Mouse (Mus musculus): Measurements from ENCODE around the gene Rac3. TPM values are rescaled to one million over a fixed set of nuclear protein-coding genes. Genes with fewer than 3 reads are reported as not detected.

Gene Rac3
- total and polyA plus RNA-seq, 2 experiments from 2014 or later: 788 to 808 TPM

DNA sequence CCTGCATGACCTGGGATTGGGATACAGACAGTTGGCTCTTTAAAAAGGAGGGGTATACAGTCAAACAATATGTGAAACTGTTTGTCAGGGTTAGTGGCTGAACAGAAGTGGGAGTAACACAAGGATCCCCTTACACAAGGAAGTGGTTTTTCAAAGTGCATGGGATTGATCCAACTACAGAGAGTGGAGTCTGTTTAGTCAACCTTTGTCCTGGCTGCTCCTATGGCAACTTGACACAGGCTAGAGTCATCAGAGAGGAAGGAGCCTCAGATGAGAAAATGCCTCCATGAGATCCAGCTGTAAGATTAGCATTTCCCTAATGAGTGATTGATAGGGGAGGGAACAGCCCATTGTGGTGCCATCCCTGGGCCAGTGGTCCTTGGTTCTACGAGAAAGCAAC, 46.9 kb downstream of the Rac3 start:
- DNase-seq (ENCODE audit: low spot score) (no peak), ATAC-seq (ENCODE audit: low FRiP score) (no peak)
- no peak for TF ChIP-seq CTCF (IDR thresholded peaks at IDR 0.05)
- no peaks in the 10 kb centered on the region for H3K9me3 ChIP-seq (ENCODE audit: low read length)
- H3K4me2 ChIP-seq (ENCODE audit: low read depth, low read length, poor library complexity, severe bottlenecking): no peak overlapping the region
- WGBS: 48% methylated on average over 1 of the region's 1 CpGs
- no peak overlapping the region for H3K4me3 ChIP-seq (ENCODE audit: low read depth, low read length)
- no peaks in the 10 kb centered on the region for H3K4me1 ChIP-seq (ENCODE audit: insufficient read depth, low read length)
- H3K36me3 ChIP-seq (ENCODE audit: insufficient read depth, low read length): no peaks in the 10 kb centered on the region
- no peak overlapping the region for H3K9ac ChIP-seq (replicated peaks; ENCODE audit: low read length, poor library complexity, severe bottlenecking)
- H3K27ac ChIP-seq (ENCODE audit: low read depth, low read length): no peak overlapping the region
- H3K27me3 ChIP-seq (ENCODE audit: insufficient read depth, low read length): no peaks in the 10 kb centered on the region

GRCm38 (mm10) chr11:120772749-120773148, 51.5 kb downstream of the Rac3 start:
- H3K9me3 ChIP-seq (ENCODE audit: low read length): no peaks in the 10 kb centered on the region
- ATAC-seq (ENCODE audit: low FRiP score) (no peak), DNase-seq (ENCODE audit: low spot score) (no peak)
- no peaks in the 10 kb centered on the region for H3K4me1 ChIP-seq (ENCODE audit: insufficient read depth, low read length)
- 74% methylated on average over 3 of the region's 3 CpGs for WGBS
- no peak overlapping the region for H3K9ac ChIP-seq (replicated peaks; ENCODE audit: low read length, poor library complexity, severe bottlenecking)
- H3K27me3 ChIP-seq (ENCODE audit: insufficient read depth, low read length): no peaks in the 10 kb centered on the region
- no peak overlapping the region for H3K4me3 ChIP-seq (ENCODE audit: low read depth, low read length)
- H3K27ac ChIP-seq (ENCODE audit: low read depth, low read length): no peak overlapping the region
- H3K4me2 ChIP-seq (ENCODE audit: low read depth, low read length, poor library complexity, severe bottlenecking): no peak overlapping the region
- H3K36me3 ChIP-seq (ENCODE audit: insufficient read depth, low read length): no peaks in the 10 kb centered on the region
- no peak for TF ChIP-seq CTCF (IDR thresholded peaks at IDR 0.05)

Other genes with a start within 250 kb of the Rac3 start
- gene Mrpl12, start 236.9 kb upstream of the Rac3 start, total RNA-seq (2014; rRNA removed): 39.2 and 42.7 TPM in 2 replicates
- gene Mrpl12, start 236.9 kb upstream of the Rac3 start, polyA plus RNA-seq (2015; fragmentation: Nextera tagmentation; extraction: Ambion mirVana): 147 TPM in 2 replicates
- 28.4 and 30.1 TPM in 2 replicates for gene Slc25a10, start 229.6 kb upstream of the Rac3 start, total RNA-seq (2014; rRNA removed)
- 19.8 and 21.4 TPM in 2 replicates for gene Slc25a10, start 229.6 kb upstream of the Rac3 start, polyA plus RNA-seq (2015; fragmentation: Nextera tagmentation; extraction: Ambion mirVana)
- 0.60 TPM in 1 of 2 replicates, not detected in the other for gene Gcgr, start 190.8 kb upstream of the Rac3 start, total RNA-seq (2014; rRNA removed)
- 0.17 and 0.21 TPM in 2 replicates for gene Gcgr, start 190.8 kb upstream of the Rac3 start, polyA plus RNA-seq (2015; fragmentation: Nextera tagmentation; extraction: Ambion mirVana)
- 132 and 138 TPM in 2 replicates for gene Mcrip1, start 171.7 kb upstream of the Rac3 start, total RNA-seq (2014; rRNA removed)
- gene Mcrip1, start 171.7 kb upstream of the Rac3 start, polyA plus RNA-seq (2015; fragmentation: Nextera tagmentation; extraction: Ambion mirVana): 243 and 270 TPM in 2 replicates
- not detected in 2 replicates for gene Ppp1r27, start 170.3 kb upstream of the Rac3 start, total RNA-seq (2014; rRNA removed)
- gene Ppp1r27, start 170.3 kb upstream of the Rac3 start, polyA plus RNA-seq (2015; fragmentation: Nextera tagmentation; extraction: Ambion mirVana): not detected in 2 replicates
- 161 and 165 TPM in 2 replicates for gene P4hb, start 148.2 kb upstream of the Rac3 start, total RNA-seq (2014; rRNA removed)
- 191 and 209 TPM in 2 replicates for gene P4hb, start 148.2 kb upstream of the Rac3 start, polyA plus RNA-seq (2015; fragmentation: Nextera tagmentation; extraction: Ambion mirVana)
- gene Arhgdia, start 139.8 kb upstream of the Rac3 start, total RNA-seq (2014; rRNA removed): 233 and 286 TPM in 2 replicates
- gene Arhgdia, start 139.8 kb upstream of the Rac3 start, polyA plus RNA-seq (2015; fragmentation: Nextera tagmentation; extraction: Ambion mirVana): 390 and 417 TPM in 2 replicates
- 70.8 and 86.9 TPM in 2 replicates for gene Alyref, start 123.1 kb upstream of the Rac3 start, total RNA-seq (2014; rRNA removed)
- gene Alyref, start 123.1 kb upstream of the Rac3 start, polyA plus RNA-seq (2015; fragmentation: Nextera tagmentation; extraction: Ambion mirVana): 130 and 145 TPM in 2 replicates
- gene Anapc11, start 123.0 kb upstream of the Rac3 start, total RNA-seq (2014; rRNA removed): 41.1 and 58.4 TPM in 2 replicates
- 193 and 203 TPM in 2 replicates for gene Anapc11, start 123.0 kb upstream of the Rac3 start, polyA plus RNA-seq (2015; fragmentation: Nextera tagmentation; extraction: Ambion mirVana)
- gene Npb, start 113.0 kb upstream of the Rac3 start, total RNA-seq (2014; rRNA removed): not detected in 2 replicates
- gene Npb, start 113.0 kb upstream of the Rac3 start, polyA plus RNA-seq (2015; fragmentation: Nextera tagmentation; extraction: Ambion mirVana): 1.3 TPM in 2 replicates
- gene Pcyt2, start 103.5 kb upstream of the Rac3 start, total RNA-seq (2014; rRNA removed): 130 and 137 TPM in 2 replicates
- 129 and 143 TPM in 2 replicates for gene Pcyt2, start 103.5 kb upstream of the Rac3 start, polyA plus RNA-seq (2015; fragmentation: Nextera tagmentation; extraction: Ambion mirVana)
- gene Sirt7, start 96.2 kb upstream of the Rac3 start, total RNA-seq (2014; rRNA removed): 31.3 and 39.7 TPM in 2 replicates
- 34.7 and 36.0 TPM in 2 replicates for gene Sirt7, start 96.2 kb upstream of the Rac3 start, polyA plus RNA-seq (2015; fragmentation: Nextera tagmentation; extraction: Ambion mirVana)
- 42.1 and 46.5 TPM in 2 replicates for gene Mafg, start 87.9 kb upstream of the Rac3 start, total RNA-seq (2014; rRNA removed)
- 40.8 and 41.7 TPM in 2 replicates for gene Mafg, start 87.9 kb upstream of the Rac3 start, polyA plus RNA-seq (2015; fragmentation: Nextera tagmentation; extraction: Ambion mirVana)
- gene Pycr1, start 77.7 kb upstream of the Rac3 start, total RNA-seq (2014; rRNA removed): 8.6 and 10.8 TPM in 2 replicates
- 10.4 and 11.7 TPM in 2 replicates for gene Pycr1, start 77.7 kb upstream of the Rac3 start, polyA plus RNA-seq (2015; fragmentation: Nextera tagmentation; extraction: Ambion mirVana)
- 1.5 and 1.6 TPM in 2 replicates for gene Myadml2, start 73.3 kb upstream of the Rac3 start, total RNA-seq (2014; rRNA removed)
- gene Myadml2, start 73.3 kb upstream of the Rac3 start, polyA plus RNA-seq (2015; fragmentation: Nextera tagmentation; extraction: Ambion mirVana): 1.4 and 1.7 TPM in 2 replicates
- 5.5 and 10.5 TPM in 2 replicates for gene Notum, start 60.3 kb upstream of the Rac3 start, total RNA-seq (2014; rRNA removed)
- 3.1 and 3.6 TPM in 2 replicates for gene Notum, start 60.3 kb upstream of the Rac3 start, polyA plus RNA-seq (2015; fragmentation: Nextera tagmentation; extraction: Ambion mirVana)
- 106 and 113 TPM in 2 replicates for gene Aspscr1, start 48.5 kb upstream of the Rac3 start, total RNA-seq (2014; rRNA removed)
- 143 and 153 TPM in 2 replicates for gene Aspscr1, start 48.5 kb upstream of the Rac3 start, polyA plus RNA-seq (2015; fragmentation: Nextera tagmentation; extraction: Ambion mirVana)
- 70.8 and 76.0 TPM in 2 replicates for gene Cenpx, start 7.7 kb upstream of the Rac3 start, total RNA-seq (2014; rRNA removed)
- gene Cenpx, start 7.7 kb upstream of the Rac3 start, polyA plus RNA-seq (2015; fragmentation: Nextera tagmentation; extraction: Ambion mirVana): 94.5 and 94.6 TPM in 2 replicates
- gene Lrrc45, start 7.5 kb upstream of the Rac3 start, total RNA-seq (2014; rRNA removed): 44.8 and 47.8 TPM in 2 replicates
- 46.8 and 51.0 TPM in 2 replicates for gene Lrrc45, start 7.5 kb upstream of the Rac3 start, polyA plus RNA-seq (2015; fragmentation: Nextera tagmentation; extraction: Ambion mirVana)
- 6.9 and 11.2 TPM in 2 replicates for gene Dcxr, start 5.8 kb downstream of the Rac3 start, total RNA-seq (2014; rRNA removed)
- gene Dcxr, start 5.8 kb downstream of the Rac3 start, polyA plus RNA-seq (2015; fragmentation: Nextera tagmentation; extraction: Ambion mirVana): 9.9 and 12.3 TPM in 2 replicates
- gene Cbr2, start 10.6 kb downstream of the Rac3 start, total RNA-seq (2014; rRNA removed): 3.6 and 5.2 TPM in 2 replicates
- gene Cbr2, start 10.6 kb downstream of the Rac3 start, polyA plus RNA-seq (2015; fragmentation: Nextera tagmentation; extraction: Ambion mirVana): 4.0 and 4.4 TPM in 2 replicates
- gene Hmga1b, start 41.3 kb downstream of the Rac3 start, total RNA-seq (2014; rRNA removed): 0.93 and 1.0 TPM in 2 replicates
- gene Hmga1b, start 41.3 kb downstream of the Rac3 start, polyA plus RNA-seq (2015; fragmentation: Nextera tagmentation; extraction: Ambion mirVana): 2.7 TPM in 2 replicates
- 86.5 and 106 TPM in 2 replicates for gene Rfng, start 62.7 kb downstream of the Rac3 start, total RNA-seq (2014; rRNA removed)
- gene Rfng, start 62.7 kb downstream of the Rac3 start, polyA plus RNA-seq (2015; fragmentation: Nextera tagmentation; extraction: Ambion mirVana): 130 and 138 TPM in 2 replicates
- 252 and 262 TPM in 2 replicates for gene Gps1, start 62.8 kb downstream of the Rac3 start, total RNA-seq (2014; rRNA removed)
- gene Gps1, start 62.8 kb downstream of the Rac3 start, polyA plus RNA-seq (2015; fragmentation: Nextera tagmentation; extraction: Ambion mirVana): 233 and 253 TPM in 2 replicates
- gene Dus1l, start 74.9 kb downstream of the Rac3 start, total RNA-seq (2014; rRNA removed): 46.4 and 52.3 TPM in 2 replicates
- gene Dus1l, start 74.9 kb downstream of the Rac3 start, polyA plus RNA-seq (2015; fragmentation: Nextera tagmentation; extraction: Ambion mirVana): 38.4 and 41.6 TPM in 2 replicates
- 469 and 488 TPM in 2 replicates for gene Fasn, start 103.1 kb downstream of the Rac3 start, total RNA-seq (2014; rRNA removed)
- 76.0 and 85.4 TPM in 2 replicates for gene Fasn, start 103.1 kb downstream of the Rac3 start, polyA plus RNA-seq (2015; fragmentation: Nextera tagmentation; extraction: Ambion mirVana)
- gene Ccdc57, start 211.4 kb downstream of the Rac3 start, total RNA-seq (2014; rRNA removed): 6.2 and 7.2 TPM in 2 replicates
- gene Ccdc57, start 211.4 kb downstream of the Rac3 start, polyA plus RNA-seq (2015; fragmentation: Nextera tagmentation; extraction: Ambion mirVana): 6.8 and 7.8 TPM in 2 replicates
- 14.6 and 20.2 TPM in 2 replicates for gene Slc16a3, start 227.0 kb downstream of the Rac3 start, total RNA-seq (2014; rRNA removed)
- 3.2 and 4.1 TPM in 2 replicates for gene Slc16a3, start 227.0 kb downstream of the Rac3 start, polyA plus RNA-seq (2015; fragmentation: Nextera tagmentation; extraction: Ambion mirVana)